Mouse (Mus musculus) ES-Bruce4 (cell line): ENCODE data around the gene Map3k10. TPM values are rescaled to one million over a fixed set of nuclear protein-coding genes. Genes with fewer than 3 reads are reported as not detected.

Experiments
- H3K27ac ChIP-seq: 2 replicates; pipeline ENCODE4 v1.5.1; 2012; ENCODE audit warnings: low read length, inconsistent platforms; ENCODE audit not compliant: insufficient read depth
- H3K27me3 ChIP-seq: 2 replicates; pipeline ENCODE4 v1.6.1; 2012; ENCODE audit warnings: mild to moderate bottlenecking, low read length, inconsistent platforms; ENCODE audit not compliant: control insufficient read depth, poor library complexity, insufficient read depth, severe bottlenecking
- H3K36me3 ChIP-seq: 2 replicates; pipeline ENCODE4 v1.6.1; 2012; ENCODE audit warnings: inconsistent platforms, mild to moderate bottlenecking, low read length, moderate library complexity; ENCODE audit not compliant: control insufficient read depth, poor library complexity, insufficient read depth, severe bottlenecking
- H3K4me1 ChIP-seq: one replicate; pipeline ENCODE4 v1.8.1; 2011; ENCODE audit warnings: low read length; ENCODE audit not compliant: control insufficient read depth, insufficient read depth
- H3K4me3 ChIP-seq: 2 replicates; pipeline ENCODE4 v1.5.1; 2011; ENCODE audit warnings: low read depth, mild to moderate bottlenecking, low read length
- H3K9ac ChIP-seq: 2 replicates; pipeline ENCODE4 v1.6.1; 2012; ENCODE audit warnings: low read depth, mild to moderate bottlenecking, inconsistent platforms; ENCODE audit not compliant: poor library complexity, severe bottlenecking
- H3K9me3 ChIP-seq: replicated peaks from 2 replicates; pipeline ENCODE4 v1.6.1; 2012; ENCODE audit warnings: mild to moderate bottlenecking, low read length, inconsistent platforms; ENCODE audit not compliant: control insufficient read depth, poor library complexity, insufficient read depth, severe bottlenecking
- CTCF ChIP-seq: IDR thresholded peaks from one replicate; pipeline ENCODE4 v1.8.1; 2011; ENCODE audit warnings: low read depth, low read length
- EP300 ChIP-seq: IDR thresholded peaks from 2 replicates; pipeline ENCODE4 v1.6.1; 2011; ENCODE audit warnings: low read depth, low read length; ENCODE audit not compliant: insufficient read depth
- POLR2A ChIP-seq: IDR thresholded peaks from one replicate; pipeline ENCODE4 v1.8.1; 2011; ENCODE audit warnings: low read length; ENCODE audit not compliant: insufficient read depth
- polyA plus RNA-seq: library from polyadenylated mRNA; stranded (reverse); fragments of >200 nt; gene quantifications from 2 replicates; pipeline ENCODE4 v1.2.4, GENCODE M21; 2011; ENCODE audit warnings: low read depth; ENCODE audit not compliant: missing spikeins, insufficient read depth, insufficient read length

Map3k10 gene
- polyA plus RNA-seq, 1 experiment, result 13.5 TPM

GRCm38 (mm10) chr7:27609688-27610087 lies 64.7 kb downstream of the Map3k10 start:
- no peak overlapping the region for H3K27ac ChIP-seq
- TF ChIP-seq CTCF, result no peak
- TF ChIP-seq POLR2A, result no peak
- TF ChIP-seq EP300, result no peak
- H3K4me3 ChIP-seq, result no peak overlapping the region
- no peaks in the 10 kb centered on the region for H3K4me1 ChIP-seq
- H3K36me3 ChIP-seq, result no peaks in the 10 kb centered on the region; the same call in 1 of the 2 replicates
- no peaks in the 10 kb centered on the region for H3K27me3 ChIP-seq
- no peaks in the 10 kb centered on the region for H3K9me3 ChIP-seq
- H3K9ac ChIP-seq, result no peak overlapping the region

DNA sequence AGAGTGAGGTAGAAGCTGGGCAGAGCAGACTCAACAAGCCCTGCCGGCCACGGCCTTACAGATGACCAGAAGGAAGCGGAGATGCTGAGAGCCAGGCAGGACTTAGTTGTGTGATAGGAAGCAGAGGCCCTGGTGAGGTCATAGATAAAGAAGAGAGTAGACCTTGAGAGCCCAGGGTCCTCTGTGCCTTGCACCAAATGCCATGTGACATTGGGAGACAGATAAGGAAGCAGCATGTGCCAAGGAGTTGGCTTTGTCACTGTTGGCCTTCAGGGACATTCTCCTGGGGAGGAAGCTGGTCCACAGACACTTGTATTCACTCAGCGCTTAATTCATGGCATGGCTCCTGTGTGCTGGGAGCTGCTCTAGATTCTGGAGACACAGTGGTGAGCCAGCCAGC lies 65.1 kb downstream of the Map3k10 start:
- Histone ChIP-seq H3K4me1 (no peaks in the 10 kb centered on the region), H3K9me3 (no peaks in the 10 kb centered on the region), H3K36me3 (no peaks in the 10 kb centered on the region; the same call in 1 of the 2 replicates), H3K4me3 (no peak overlapping the region), H3K9ac (no peak overlapping the region), H3K27me3 (no peaks in the 10 kb centered on the region), H3K27ac (no peak overlapping the region)
- TF ChIP-seq EP300 (no peak), CTCF (no peak), POLR2A (no peak)

DNA sequence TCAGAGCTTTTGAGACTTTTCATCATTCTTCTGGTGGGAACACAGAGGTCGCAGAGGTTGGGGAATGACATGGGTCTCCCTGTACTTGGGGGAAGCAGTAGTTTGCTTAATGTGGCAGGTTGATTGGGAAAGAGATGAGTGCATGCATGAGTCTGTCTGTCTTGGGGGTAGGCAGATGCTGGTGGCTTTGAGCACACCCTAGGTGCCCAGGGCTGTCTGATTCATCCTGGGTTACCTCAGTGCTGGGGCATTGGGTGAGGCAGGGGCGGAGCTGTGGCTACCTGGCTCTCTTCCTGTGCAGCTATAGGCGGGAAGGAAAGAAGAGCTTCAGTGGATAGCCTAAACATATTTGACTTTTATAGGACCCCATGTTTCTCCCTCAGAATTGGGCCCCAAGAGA lies 66.3 kb downstream of the Map3k10 start:
- no peaks in the 10 kb centered on the region; the same call in 1 of the 2 replicates for H3K36me3 ChIP-seq
- peaks cover 2% of the 10 kb centered on the region for H3K4me1 ChIP-seq
- TF ChIP-seq CTCF, result no peak
- no peak for TF ChIP-seq EP300
- TF ChIP-seq POLR2A, result no peak
- H3K9ac ChIP-seq, result no peak overlapping the region
- no peaks in the 10 kb centered on the region for H3K9me3 ChIP-seq
- H3K4me3 ChIP-seq, result no peak overlapping the region
- H3K27ac ChIP-seq, result no peak overlapping the region
- no peaks in the 10 kb centered on the region for H3K27me3 ChIP-seq

GRCm38 (mm10) chr7:27607580-27607979 lies 66.8 kb downstream of the Map3k10 start:
- no peaks in the 10 kb centered on the region; the same call in 1 of the 2 replicates for H3K36me3 ChIP-seq
- H3K27ac ChIP-seq, result no peak overlapping the region
- TF ChIP-seq EP300, result no peak
- no peak for TF ChIP-seq POLR2A
- TF ChIP-seq CTCF, result no peak
- no peak overlapping the region for H3K9ac ChIP-seq
- H3K4me3 ChIP-seq, result no peak overlapping the region
- no peaks in the 10 kb centered on the region for H3K9me3 ChIP-seq
- H3K27me3 ChIP-seq, result no peaks in the 10 kb centered on the region
- H3K4me1 ChIP-seq, result peaks cover 2% of the 10 kb centered on the region

DNA sequence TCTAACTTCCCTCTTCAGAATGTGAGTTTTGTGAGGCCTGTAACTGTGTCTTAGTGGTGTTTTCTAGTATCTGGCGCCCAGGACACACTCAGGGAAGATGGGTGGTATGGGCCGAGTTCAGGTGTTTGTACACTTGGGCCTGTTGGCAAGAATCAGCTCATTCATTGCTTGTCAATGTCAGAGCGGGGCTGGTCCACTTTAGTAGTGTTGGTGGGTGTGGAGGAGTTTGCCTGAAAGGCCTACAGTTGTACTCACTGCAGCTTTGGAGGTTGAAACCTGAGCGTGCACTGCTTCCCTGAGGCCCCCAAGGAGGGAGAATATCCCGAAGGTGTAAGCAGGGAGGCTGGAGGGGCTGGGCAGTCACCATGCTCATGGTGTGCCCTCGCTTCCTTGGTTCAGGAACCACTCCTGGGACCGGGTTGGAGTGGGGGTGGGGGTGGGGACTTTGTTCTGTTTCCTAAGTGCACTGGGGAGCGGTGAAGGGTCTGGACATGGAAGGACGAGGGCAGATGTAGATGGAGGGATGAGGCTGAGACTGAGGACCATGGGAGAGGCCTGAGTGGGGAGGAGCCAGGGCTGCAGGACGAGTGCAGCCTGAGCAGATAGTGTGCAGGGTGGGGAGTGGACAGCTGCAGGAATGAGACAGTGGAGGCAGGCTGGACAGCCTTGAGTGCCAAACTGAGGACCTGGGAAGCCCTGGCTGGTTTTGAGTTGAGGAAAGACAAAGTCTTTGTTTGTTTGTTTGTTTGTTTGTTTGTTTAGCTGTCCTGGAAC lies 67.7 kb downstream of the Map3k10 start:
- Histone ChIP-seq H3K4me1 (peaks cover 2% of the 10 kb centered on the region), H3K9ac (no peak overlapping the region), H3K4me3 (no peak overlapping the region), H3K9me3 (no peaks in the 10 kb centered on the region), H3K27ac (no peak overlapping the region), H3K36me3 (no peaks in the 10 kb centered on the region; the same call in 1 of the 2 replicates), H3K27me3 (no peaks in the 10 kb centered on the region)
- no peak for TF ChIP-seq POLR2A
- no peak for TF ChIP-seq EP300
- no peak for TF ChIP-seq CTCF

Other genes starting within 250 kb of the Map3k10 start
- 6.0 and 7.3 TPM in 2 replicates for gene Sptbn4, start 226.9 kb downstream of the Map3k10 start, polyA plus RNA-seq
- 44.1 and 44.3 TPM in 2 replicates for gene Blvrb, start 226.6 kb downstream of the Map3k10 start, polyA plus RNA-seq
- gene Sertad3, start 200.8 kb downstream of the Map3k10 start, polyA plus RNA-seq, result 10.9 and 11.8 TPM in 2 replicates
- 8.0 and 8.9 TPM in 2 replicates for gene Sertad1, start 187.7 kb downstream of the Map3k10 start, polyA plus RNA-seq
- 4.2 and 5.7 TPM in 2 replicates for gene Prx, start 175.3 kb downstream of the Map3k10 start, polyA plus RNA-seq
- 1.4 and 1.5 TPM in 2 replicates for gene Hipk4, start 151.3 kb downstream of the Map3k10 start, polyA plus RNA-seq
- gene Pld3, start 121.4 kb downstream of the Map3k10 start, polyA plus RNA-seq, result 50.8 and 72.8 TPM in 2 replicates
- gene 2310022A10Rik, start 121.4 kb downstream of the Map3k10 start, polyA plus RNA-seq, result 36.1 and 36.7 TPM in 2 replicates
- gene Akt2, start 83.0 kb downstream of the Map3k10 start, polyA plus RNA-seq, result 38.7 and 39.8 TPM in 2 replicates
- 0.65 TPM in 1 of 2 replicates, not detected in the other for gene Ttc9b, start 20.7 kb downstream of the Map3k10 start, polyA plus RNA-seq
- gene Zfp607b, start 14.7 kb upstream of the Map3k10 start, polyA plus RNA-seq, result 1.6 and 1.8 TPM in 2 replicates
- gene Zfp60, start 56.8 kb upstream of the Map3k10 start, polyA plus RNA-seq, result 18.5 and 24.0 TPM in 2 replicates
- gene Zfp626, start 132.6 kb upstream of the Map3k10 start, polyA plus RNA-seq, result 7.3 and 9.3 TPM in 2 replicates
- gene Zfp59, start 164.0 kb upstream of the Map3k10 start, polyA plus RNA-seq, result 7.0 and 7.7 TPM in 2 replicates
- 1.8 and 2.0 TPM in 2 replicates for gene Zfp607a, start 182.9 kb upstream of the Map3k10 start, polyA plus RNA-seq